Mouse (Mus musculus) embryonic fibroblast, embryonic 13.5 days (primary cell): ENCODE measurements around the gene Kalrn.

Experiments used
- CTCF ChIP-seq: IDR thresholded peaks from 2 replicates; pipeline ENCODE4 v1.5.1; 2011; ENCODE audit warnings: mild to moderate bottlenecking, control low read depth, low read length, moderate library complexity, borderline replicate concordance; ENCODE audit not compliant: insufficient read depth
- POLR2A ChIP-seq: IDR thresholded peaks from 2 replicates; pipeline ENCODE4 v1.6.1; 2011; ENCODE audit warnings: low read depth, mild to moderate bottlenecking, control low read depth, low read length, moderate library complexity

DNA sequence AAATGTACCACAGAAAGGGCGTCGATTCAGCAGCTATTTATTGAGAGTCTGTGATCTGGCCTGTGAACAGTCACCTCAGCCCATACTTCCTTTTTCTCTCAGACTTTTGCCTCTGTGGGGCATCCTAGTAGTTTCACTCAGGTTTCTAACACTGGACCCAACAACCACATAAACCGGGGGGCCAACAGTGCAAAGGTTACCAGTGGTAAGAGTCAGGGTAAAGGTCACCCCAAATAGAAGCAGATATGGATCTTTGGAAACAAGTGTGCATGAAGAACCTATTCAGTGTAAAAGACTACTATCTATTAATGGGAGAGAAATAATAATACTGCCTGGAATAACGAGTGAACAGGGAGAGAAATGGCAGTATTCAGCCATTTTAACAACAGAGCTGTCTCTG lies 525.1 kb downstream of the Kalrn start:
- no peak for TF ChIP-seq CTCF
- TF ChIP-seq POLR2A, result no peak
